ENCODE assay signal across 8 mouse cellular contexts in genomic region chr5:114134091-114134534, GRCm38 (mm10). TPM values are rescaled to one million over a fixed set of nuclear protein-coding genes. Genes with fewer than 3 reads are reported as not detected.
A peak's percentile ranks its signal among the peaks of the same experiment; 100 is the strongest.
DNase-seq lines count a peak whose midpoint lies in the region; ATAC-seq and TF ChIP-seq lines count a peak whose summit lies in the region.

No protein-coding gene starts in this region.

- TF ChIP-seq POLR2A in embryonic fibroblast, embryonic 13.5 days (IDR thresholded peaks at IDR 0.05; ENCODE audit: low read depth, low read length), result no peak

- TF ChIP-seq CTCF in embryonic fibroblast, embryonic 13.5 days (IDR thresholded peaks at IDR 0.05; ENCODE audit: borderline replicate concordance, insufficient read depth, low read length), result peak; percentile 28; the same call in 1 of the 2 replicates

- H3K9ac ChIP-seq in intestine, embryonic 15.5 days, result no peak overlapping the region

- H3K36me3 ChIP-seq in intestine, embryonic 15.5 days, result peaks cover 8% of the 10 kb centered on the region; the same call in 1 of the 2 replicates

- H3K4me1 ChIP-seq in embryonic fibroblast, embryonic 13.5 days (ENCODE audit: control insufficient read depth, insufficient read depth, low read length), result peaks cover 8% of the 10 kb centered on the region
- peaks cover 50% of the 10 kb centered on the region for H3K4me1 ChIP-seq in intestine, embryonic 15.5 days (replicated peaks)

- no peaks in the 10 kb centered on the region for H3K27me3 ChIP-seq in intestine, embryonic 15.5 days (replicated peaks)

- ATAC-seq in intestine, embryonic 15.5 days, result no peak

- H3K9me3 ChIP-seq in intestine, embryonic 15.5 days, result no peaks in the 10 kb centered on the region

- H3K27ac ChIP-seq in embryonic fibroblast, embryonic 13.5 days (ENCODE audit: insufficient read depth, low read length), result no peak overlapping the region
- H3K27ac ChIP-seq in intestine, embryonic 15.5 days, result 0 out of 2 replicates have a peak overlapping the region, but pooled peaks have one; percentile 36

- no peak overlapping the region for H3K4me3 ChIP-seq in embryonic fibroblast, embryonic 13.5 days (ENCODE audit: insufficient read depth, low read length)
- H3K4me3 ChIP-seq in intestine, embryonic 15.5 days (replicated peaks), result no peak overlapping the region

- no peak overlapping the region for H3K4me2 ChIP-seq in intestine, embryonic 15.5 days (replicated peaks)

- 49% methylated on average over 6 of the region's 6 CpGs for WGBS in intestine, embryonic 15.5 days

- DNase-seq in cerebellum, adult 9-11 months, result peak; percentile 39
- DNase-seq in cerebellum, adult 11 months, result no peak
- peak; percentile 28 for DNase-seq in thymus, postnatal 0 days (ENCODE audit: low spot score)
- DNase-seq in thymus, adult 18-20 months, result no peak
- peak; percentile 54 for DNase-seq in lung, postnatal 25 days (ENCODE audit: low spot score)
- peak; percentile 46 to 80 for DNase-seq in urinary bladder, postnatal 4 days (ENCODE audit: low spot score in 2 of 2)

RNA-seq across cellular contexts. Expression of gene Ung, which starts 3.9 kb away (rescaled TPM):
- 46.4 and 51.4 TPM in 2 replicates for polyA plus RNA-seq in thymus, postnatal 0 days (2015; fragmentation: Nextera tagmentation; extraction: Ambion mirVana)
- polyA plus RNA-seq in embryonic fibroblast, embryonic 13.5 days (2011; ENCODE audit: insufficient read length, low read depth, missing spikeins), result 5.9 and 8.9 TPM in 2 replicates
- polyA plus RNA-seq in intestine, embryonic 15.5 days (2015; fragmentation: Nextera tagmentation; extraction: Ambion mirVana), result 45.0 and 45.1 TPM in 2 replicates

RNA-seq across cellular contexts. Expression of gene Alkbh2, which starts 6.1 kb away (rescaled TPM):
- 8.2 and 10.1 TPM in 2 replicates for polyA plus RNA-seq in thymus, postnatal 0 days (2015; fragmentation: Nextera tagmentation; extraction: Ambion mirVana)
- polyA plus RNA-seq in embryonic fibroblast, embryonic 13.5 days (2011; ENCODE audit: insufficient read length, low read depth, missing spikeins), result 4.4 and 5.6 TPM in 2 replicates
- polyA plus RNA-seq in intestine, embryonic 15.5 days (2015; fragmentation: Nextera tagmentation; extraction: Ambion mirVana), result 11.6 and 12.0 TPM in 2 replicates

RNA-seq across cellular contexts. Expression of gene Acacb, which starts 12.2 kb away (rescaled TPM):
- polyA plus RNA-seq in thymus, postnatal 0 days (2015; fragmentation: Nextera tagmentation; extraction: Ambion mirVana), result 0.80 and 1.1 TPM in 2 replicates
- 1.4 and 1.6 TPM in 2 replicates for polyA plus RNA-seq in embryonic fibroblast, embryonic 13.5 days (2011; ENCODE audit: insufficient read length, low read depth, missing spikeins)
- polyA plus RNA-seq in intestine, embryonic 15.5 days (2015; fragmentation: Nextera tagmentation; extraction: Ambion mirVana), result 1.4 and 1.7 TPM in 2 replicates

RNA-seq across cellular contexts. Expression of gene Svop, which starts 42.7 kb away (rescaled TPM):
- polyA plus RNA-seq in thymus, postnatal 0 days (2015; fragmentation: Nextera tagmentation; extraction: Ambion mirVana), result not detected in 2 replicates
- 0.35 and 0.89 TPM in 2 replicates for polyA plus RNA-seq in embryonic fibroblast, embryonic 13.5 days (2011; ENCODE audit: insufficient read length, low read depth, missing spikeins)
- polyA plus RNA-seq in intestine, embryonic 15.5 days (2015; fragmentation: Nextera tagmentation; extraction: Ambion mirVana), result 2.1 and 2.5 TPM in 2 replicates

Comparison
In these comparisons a context has a peak if more than half of its experiments do, and no peak if none do; other contexts are left out.
1. DNase-seq: peak in cerebellum, adult 9-11 months (single experiment), thymus, postnatal 0 days (single experiment), lung, postnatal 25 days (single experiment) and urinary bladder, postnatal 4 days (2 of 2); none in cerebellum, adult 11 months (single experiment) and thymus, adult 18-20 months (0 of 2).